Comparison of ENCODE assay signal across 9 mouse cellular contexts in genomic region chr6:83453706-83454105, GRCm38 (mm10). TPM values are rescaled to one million over a fixed set of nuclear protein-coding genes. Genes with fewer than 3 reads are reported as not detected.
DNase-seq lines count a peak whose midpoint lies in the region; ATAC-seq and TF ChIP-seq lines count a peak whose summit lies in the region.
"Had no signal": no experiment of that assay in that cellular context is flagged by ENCODE, and none has a peak within 500 bp of the region (broad histone marks: within the 10 kb centered on the region; RNA-seq: fewer than 3 reads in every experiment).

No protein-coding gene starts in this region.

- no peak overlapping the region for H3K27ac ChIP-seq in forebrain, postnatal 0 days (ENCODE audit: low read depth, low read length)
- H3K27ac ChIP-seq in liver, embryonic 12.5 days = peak overlapping the region; percentile 59
- no peak overlapping the region; the same call in 1 of the 2 replicates for H3K27ac ChIP-seq in stomach, embryonic 16.5 days (ENCODE audit: low read length)

- WGBS in forebrain, postnatal 0 days = 29% methylated on average over 11 of the region's 11 CpGs
- WGBS in liver, embryonic 12.5 days (ENCODE audit: insufficient replicate concordance) = 35% methylated on average over 11 of the region's 11 CpGs
- 29% methylated on average over 11 of the region's 11 CpGs for WGBS in stomach, embryonic 16.5 days

- H3K4me3 ChIP-seq in forebrain, postnatal 0 days (ENCODE audit: low read depth, low read length) = peak overlapping the region; percentile 79
- H3K4me3 ChIP-seq in liver, embryonic 12.5 days = peak overlapping the region; percentile 81
- peak overlapping the region; percentile 87 for H3K4me3 ChIP-seq in stomach, embryonic 16.5 days (replicated peaks; ENCODE audit: low read length)

- peaks cover 40% of the 10 kb centered on the region for H3K4me1 ChIP-seq in forebrain, postnatal 0 days (ENCODE audit: insufficient read depth)
- H3K4me1 ChIP-seq in liver, embryonic 12.5 days = peaks cover 95% of the 10 kb centered on the region
- peaks cover 75% of the 10 kb centered on the region for H3K4me1 ChIP-seq in stomach, embryonic 16.5 days (ENCODE audit: control insufficient read depth, insufficient read depth, low read length)

- H3K4me2 ChIP-seq in forebrain, postnatal 0 days (ENCODE audit: low read depth) = peak overlapping the region; percentile 95
- H3K4me2 ChIP-seq in liver, embryonic 12.5 days = peak overlapping the region; percentile 99
- peak overlapping the region; percentile 95 for H3K4me2 ChIP-seq in stomach, embryonic 16.5 days (ENCODE audit: low read depth, low read length)

- TF ChIP-seq CTCF in forebrain, postnatal 0 days (IDR thresholded peaks at IDR 0.05; ENCODE audit: low read depth) = no peak

- ATAC-seq in forebrain, postnatal 0 days = no peak
- ATAC-seq in liver, embryonic 12.5 days = no peak
- ATAC-seq in stomach, embryonic 16.5 days (ENCODE audit: insufficient read depth, low FRiP score) = no peak

- no peaks in the 10 kb centered on the region for H3K9me3 ChIP-seq in forebrain, postnatal 0 days (ENCODE audit: low read length)
- H3K9me3 ChIP-seq in liver, embryonic 12.5 days (replicated peaks) = no peaks in the 10 kb centered on the region
- H3K9me3 ChIP-seq in stomach, embryonic 16.5 days (replicated peaks; ENCODE audit: control insufficient read depth, low read length) = no peaks in the 10 kb centered on the region

- no peaks in the 10 kb centered on the region for H3K27me3 ChIP-seq in forebrain, postnatal 0 days (ENCODE audit: insufficient read depth, low read length)
- peaks cover 18% of the 10 kb centered on the region for H3K27me3 ChIP-seq in liver, embryonic 12.5 days (replicated peaks)
- H3K27me3 ChIP-seq in stomach, embryonic 16.5 days (ENCODE audit: control insufficient read depth, insufficient read depth, low read length) = no peaks in the 10 kb centered on the region

- peak overlapping the region; percentile 87 for H3K9ac ChIP-seq in forebrain, postnatal 0 days
- peak overlapping the region; percentile 9; the same call in 1 of the 2 replicates for H3K9ac ChIP-seq in liver, embryonic 12.5 days
- H3K9ac ChIP-seq in stomach, embryonic 16.5 days (ENCODE audit: low read length) = peak overlapping the region; percentile 96

- H3K36me3 ChIP-seq in forebrain, postnatal 0 days (ENCODE audit: insufficient read depth) = 0 out of 2 replicates have a peak, but pooled peaks cover 3% of the 10 kb centered on the region
- peaks cover 22% of the 10 kb centered on the region for H3K36me3 ChIP-seq in liver, embryonic 12.5 days
- H3K36me3 ChIP-seq in stomach, embryonic 16.5 days (ENCODE audit: control insufficient read depth, insufficient read depth, low read length) = no peaks in the 10 kb centered on the region

- peak; percentile 15 for DNase-seq in right cerebral cortex, postnatal 4 days
- no peak for DNase-seq in right cerebral cortex, adult 2 months (ENCODE audit: low spot score in 2 of 2)
- no peak for DNase-seq in forebrain, postnatal 0 days
- no peak for DNase-seq in ovary, adult 18-20 months (ENCODE audit: low spot score)
- no peak for DNase-seq in ovary, postnatal 36 days (ENCODE audit: low spot score)
- DNase-seq in cerebellum, adult 11 months = no peak
- DNase-seq: adrenal gland, postnatal 36 days had no signal

RNA-seq across cellular contexts. Expression of gene Tet3, which starts 5.2 kb away (rescaled TPM):
- 23.2 and 27.7 TPM in 2 replicates for total RNA-seq in forebrain, postnatal 0 days (2014; rRNA removed)
- 38.0 and 49.4 TPM in 2 replicates for polyA plus RNA-seq in forebrain, postnatal 0 days (2015; fragmentation: Nextera tagmentation; extraction: Ambion mirVana)
- 12.1 and 14.8 TPM in 2 replicates for polyA plus RNA-seq in liver, embryonic 12.5 days (2016; fragmentation: Nextera tagmentation; extraction: Ambion mirVana)
- 34.5 and 44.2 TPM in 2 replicates for polyA plus RNA-seq in stomach, embryonic 16.5 days (2015; fragmentation: Nextera tagmentation; extraction: Ambion mirVana)

RNA-seq across cellular contexts. Expression of gene Dguok, which starts 53.1 kb away (rescaled TPM):
- 35.3 and 44.5 TPM in 2 replicates for total RNA-seq in forebrain, postnatal 0 days (2014; rRNA removed)
- polyA plus RNA-seq in forebrain, postnatal 0 days (2015; fragmentation: Nextera tagmentation; extraction: Ambion mirVana) = 47.8 and 52.1 TPM in 2 replicates
- 28.2 and 30.4 TPM in 2 replicates for polyA plus RNA-seq in liver, embryonic 12.5 days (2016; fragmentation: Nextera tagmentation; extraction: Ambion mirVana)
- polyA plus RNA-seq in stomach, embryonic 16.5 days (2015; fragmentation: Nextera tagmentation; extraction: Ambion mirVana) = 69.5 and 79.1 TPM in 2 replicates

Comparison
In these comparisons a context has a peak if more than half of its experiments do, and no peak if none do; other contexts are left out.
1. H3K9ac ChIP-seq: peak in every context shown above with its lines; median percentile 96 in stomach, embryonic 16.5 days; 87 in forebrain, postnatal 0 days; 9 in liver, embryonic 12.5 days.